Mouse (Mus musculus): ENCODE data around the gene Trdmt1. TPM values are rescaled to one million over a fixed set of nuclear protein-coding genes. Genes with fewer than 3 reads are reported as not detected.

Trdmt1 gene
- polyA plus RNA-seq (2012; rRNA removed; ENCODE audit: low replicate concordance) = 0.70 and 3.3 TPM in 2 replicates

DNA sequence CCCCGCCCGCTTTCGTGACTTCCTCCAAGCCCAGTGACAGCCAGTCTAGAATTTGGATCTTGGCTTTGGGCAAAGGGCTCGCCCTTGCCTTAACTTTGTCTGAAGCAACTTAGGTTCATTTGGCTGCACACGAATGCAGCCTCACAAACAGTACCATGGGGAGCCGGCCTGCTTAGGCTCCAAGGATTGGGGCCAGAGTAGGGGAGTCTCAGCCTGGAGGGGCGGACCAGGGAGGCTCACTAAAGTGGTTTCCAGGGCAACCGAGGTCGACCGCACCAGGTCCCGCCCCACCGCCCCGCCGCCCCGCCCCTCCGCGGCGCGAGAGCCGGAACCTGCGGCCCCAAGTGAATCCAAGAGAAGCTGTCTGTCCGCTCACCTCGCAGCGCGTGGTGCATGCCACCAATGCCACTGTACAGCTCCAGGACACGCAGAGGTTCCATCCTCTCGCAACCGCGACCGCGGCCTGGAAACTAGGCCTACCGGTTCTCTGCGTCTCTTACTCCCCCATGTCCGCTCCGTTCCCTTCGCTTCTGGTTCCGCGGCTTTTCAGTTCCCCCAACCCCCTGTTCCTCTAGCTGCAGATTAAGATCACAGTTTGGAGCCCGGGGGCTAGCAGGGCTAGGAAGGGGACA, at the start of gene Trdmt1:
TSS of gene Trdmt1 (minus strand) at position 476 of the 632 bp plus-strand sequence.

DNA sequence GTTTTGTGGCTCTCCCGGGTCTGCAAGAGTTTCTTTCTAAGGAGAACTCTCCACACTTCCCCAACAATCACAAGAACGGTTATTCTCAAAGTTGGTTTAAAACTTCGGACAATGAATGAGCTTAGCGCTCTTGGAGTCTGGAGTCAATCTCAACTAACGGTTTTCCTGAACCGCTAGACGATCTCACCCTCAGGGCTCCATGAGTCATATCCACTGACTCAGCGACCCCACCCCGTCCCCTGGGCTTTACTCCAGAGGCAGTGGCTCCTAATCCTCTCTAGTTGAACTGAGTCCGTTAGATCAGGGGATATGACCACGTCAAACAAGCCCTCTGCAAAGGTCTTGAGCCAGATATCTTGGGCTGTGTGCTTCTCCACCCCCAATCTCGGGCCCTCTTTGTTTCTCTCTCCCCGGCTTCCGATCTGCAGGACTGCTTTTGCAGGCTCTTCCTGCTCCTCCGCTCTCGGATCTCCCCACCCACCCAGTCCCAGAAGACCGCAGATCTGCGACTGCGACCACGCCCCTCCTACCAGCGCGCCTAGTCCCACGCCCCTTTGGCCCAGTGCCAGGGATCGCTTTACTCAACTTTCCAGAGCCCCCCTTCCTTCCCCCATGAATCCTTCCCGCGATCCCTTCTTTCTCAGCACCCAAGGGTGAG, 29.1 kb upstream of the Trdmt1 start, which contains the start of gene Vim:
TSS of gene Vim (plus strand) at position 520 of the 658 bp plus-strand sequence.

DNA sequence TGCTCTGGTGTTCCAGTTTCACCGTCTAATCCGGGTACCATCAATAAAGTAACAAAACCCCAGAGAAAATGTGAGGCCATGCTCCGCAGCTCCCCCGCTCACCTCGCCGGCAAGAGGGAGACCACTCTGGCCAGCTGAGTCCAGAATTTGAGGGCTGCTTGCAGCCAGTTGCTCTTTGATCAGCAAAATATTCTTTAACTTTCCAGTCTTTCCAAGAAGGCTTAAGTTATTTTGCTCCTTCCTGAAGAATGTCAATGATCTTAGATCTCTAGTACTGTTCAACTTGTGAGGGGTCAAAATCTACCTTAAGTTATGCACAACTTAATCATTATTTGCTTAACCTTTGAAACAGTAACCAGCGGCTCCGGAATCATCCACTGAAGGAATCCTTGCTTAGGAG, 52.7 kb downstream of the Trdmt1 start, which contains the start of gene Cubn:
TSS of gene Cubn (minus strand) at position 80 of the 400 bp plus-strand sequence.

Other genes starting within 250 kb of the Trdmt1 start
- 0.11 and 0.14 TPM in 2 replicates for gene Cubn, start 52.9 kb downstream of the Trdmt1 start, polyA plus RNA-seq (2012; rRNA removed; ENCODE audit: low replicate concordance)
- gene Vim, start 29.3 kb upstream of the Trdmt1 start, polyA plus RNA-seq (2012; rRNA removed; ENCODE audit: low replicate concordance) = 1,760 and 3,362 TPM in 2 replicates
- gene St8sia6, start 249.4 kb upstream of the Trdmt1 start, polyA plus RNA-seq (2012; rRNA removed; ENCODE audit: low replicate concordance) = 1.8 and 2.3 TPM in 2 replicates

Data from mammary gland, adult 2 months (tissue).